Mouse (Mus musculus) heart, embryonic 16.5 days (tissue): ENCODE data around the gene Phf23. TPM values are rescaled to one million over a fixed set of nuclear protein-coding genes. Genes with fewer than 3 reads are reported as not detected.

Experiments used
- ATAC-seq: fragments of 200-750 bp; cut with Nextera tagmentation; replicated peaks from 2 replicates; pipeline ENCODE4 v1.8.0; 2017; ENCODE audit warnings: moderate number of reproducible peaks; ENCODE audit not compliant: insufficient read depth, low FRiP score; ENCODE audit errors: extremely low read depth
- H3K27ac ChIP-seq: fragments of 300-500 bp; sonication (generic); 2 replicates; pipeline ENCODE4 v1.5.1; 2014; ENCODE audit warnings: mild to moderate bottlenecking, low read length, control low read depth, moderate library complexity
- H3K27me3 ChIP-seq: fragments of 300-500 bp; sonication (generic); 2 replicates; pipeline ENCODE4 v1.6.1; 2014; ENCODE audit warnings: low read length, mixed read lengths; ENCODE audit not compliant: control insufficient read depth, insufficient read depth
- H3K36me3 ChIP-seq: fragments of 300-500 bp; sonication (generic); 2 replicates; pipeline ENCODE4 v1.6.1; 2014; ENCODE audit not compliant: control insufficient read depth, insufficient read depth
- H3K4me1 ChIP-seq: fragments of 300-500 bp; sonication (generic); 2 replicates; pipeline ENCODE4 v1.6.1; 2014; ENCODE audit warnings: low read length, mixed read lengths; ENCODE audit not compliant: control insufficient read depth, insufficient read depth
- H3K4me2 ChIP-seq: fragments of 300-500 bp; sonication (generic); 2 replicates; pipeline ENCODE4 v1.6.1; 2014; ENCODE audit warnings: low read depth, mild to moderate bottlenecking, control low read depth, low read length
- H3K4me3 ChIP-seq: fragments of 300-500 bp; sonication (generic); 2 replicates; pipeline ENCODE4 v1.5.1; 2014; ENCODE audit warnings: mild to moderate bottlenecking, control low read depth, low read length
- H3K9ac ChIP-seq: fragments of 300-500 bp; sonication (generic); 2 replicates; pipeline ENCODE4 v1.6.1; 2014; ENCODE audit warnings: low read length, control low read depth
- H3K9me3 ChIP-seq: fragments of 300-500 bp; sonication (generic); replicated peaks from 2 replicates; pipeline ENCODE4 v1.6.1; 2016; ENCODE audit warnings: low read length; ENCODE audit not compliant: control insufficient read depth
- WGBS: fragments of 180-500 bp; shearing (Covaris S2); extraction: QIAGEN DNeasy Blood & Tissue Kit; methylation state at CpG from one replicate; pipeline ENCODE4 v1.1.7; 2014; 5-methylcytosine and 5-hydroxymethylcytosine counted together
- polyA plus RNA-seq: library from polyadenylated mRNA; unstranded; fragments of >200 nt; fragmentation: Nextera tagmentation; extraction: Ambion mirVana; gene quantifications from 2 replicates; pipeline ENCODE4 v1.2.1, GENCODE M21; 2015

Phf23 gene
- polyA plus RNA-seq, 1 experiment from 2014 or later = 42.0 TPM

DNA sequence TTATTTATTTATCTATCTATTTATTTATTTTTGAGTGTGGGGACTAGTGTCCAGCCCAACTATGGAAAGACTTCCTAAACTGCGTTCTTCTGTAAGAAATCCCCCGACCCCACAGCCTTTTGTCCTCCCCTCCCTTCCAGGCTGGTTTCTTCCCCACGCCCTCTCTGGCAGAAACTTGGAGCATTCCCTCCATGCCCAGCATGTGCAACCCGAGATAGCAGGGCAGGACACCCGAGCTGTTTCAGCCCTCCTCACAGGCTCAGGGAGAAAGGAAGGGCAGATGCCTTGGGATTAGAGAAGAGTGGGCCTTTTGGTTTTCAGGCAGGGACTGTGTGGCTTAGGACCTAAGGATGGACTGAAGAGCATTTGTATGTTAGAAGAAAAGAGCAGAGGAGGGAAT lies 12.7 kb upstream of the Phf23 start:
- Histone ChIP-seq H3K4me3 (peak overlapping the region; percentile 98), H3K27ac (peak overlapping the region; percentile 100), H3K4me2 (peak overlapping the region; percentile 89), H3K27me3 (no peaks in the 10 kb centered on the region), H3K4me1 (peaks cover 28% of the 10 kb centered on the region), H3K9ac (peak overlapping the region; percentile 95), H3K9me3 (no peaks in the 10 kb centered on the region), H3K36me3 (peaks cover 37% of the 10 kb centered on the region)
- 13% methylated on average over 5 of the region's 5 CpGs for WGBS
- ATAC-seq = no peak

GRCm38 (mm10) chr11:69983377-69983776 lies 12.2 kb upstream of the Phf23 start:
- H3K27ac ChIP-seq = peak overlapping the region; percentile 100
- 81% methylated on average over 4 of the region's 4 CpGs for WGBS
- peak overlapping the region; percentile 98 for H3K4me3 ChIP-seq
- peak overlapping the region; percentile 95 for H3K9ac ChIP-seq
- H3K27me3 ChIP-seq = no peaks in the 10 kb centered on the region
- H3K9me3 ChIP-seq = no peaks in the 10 kb centered on the region
- H3K36me3 ChIP-seq = peaks cover 37% of the 10 kb centered on the region
- H3K4me1 ChIP-seq = peaks cover 28% of the 10 kb centered on the region
- H3K4me2 ChIP-seq = peak overlapping the region; percentile 89
- no peak for ATAC-seq

GRCm38 (mm10) chr11:69984431-69984830 lies 11.1 kb upstream of the Phf23 start:
- H3K4me1 ChIP-seq = peaks cover 25% of the 10 kb centered on the region
- 89% methylated on average over 8 of the region's 8 CpGs for WGBS
- H3K4me2 ChIP-seq = no peak overlapping the region
- H3K9ac ChIP-seq = no peak overlapping the region
- no peaks in the 10 kb centered on the region for H3K27me3 ChIP-seq
- H3K36me3 ChIP-seq = peaks cover 43% of the 10 kb centered on the region
- H3K9me3 ChIP-seq = no peaks in the 10 kb centered on the region
- no peak for ATAC-seq
- no peak overlapping the region for H3K4me3 ChIP-seq
- H3K27ac ChIP-seq = no peak overlapping the region

GRCm38 (mm10) chr11:69989949-69990348 lies 5.6 kb upstream of the Phf23 start:
- WGBS = 83% methylated on average over 8 of the region's 8 CpGs
- Histone ChIP-seq H3K27ac (peak overlapping the region; percentile 99), H3K4me2 (no peak overlapping the region)

DNA sequence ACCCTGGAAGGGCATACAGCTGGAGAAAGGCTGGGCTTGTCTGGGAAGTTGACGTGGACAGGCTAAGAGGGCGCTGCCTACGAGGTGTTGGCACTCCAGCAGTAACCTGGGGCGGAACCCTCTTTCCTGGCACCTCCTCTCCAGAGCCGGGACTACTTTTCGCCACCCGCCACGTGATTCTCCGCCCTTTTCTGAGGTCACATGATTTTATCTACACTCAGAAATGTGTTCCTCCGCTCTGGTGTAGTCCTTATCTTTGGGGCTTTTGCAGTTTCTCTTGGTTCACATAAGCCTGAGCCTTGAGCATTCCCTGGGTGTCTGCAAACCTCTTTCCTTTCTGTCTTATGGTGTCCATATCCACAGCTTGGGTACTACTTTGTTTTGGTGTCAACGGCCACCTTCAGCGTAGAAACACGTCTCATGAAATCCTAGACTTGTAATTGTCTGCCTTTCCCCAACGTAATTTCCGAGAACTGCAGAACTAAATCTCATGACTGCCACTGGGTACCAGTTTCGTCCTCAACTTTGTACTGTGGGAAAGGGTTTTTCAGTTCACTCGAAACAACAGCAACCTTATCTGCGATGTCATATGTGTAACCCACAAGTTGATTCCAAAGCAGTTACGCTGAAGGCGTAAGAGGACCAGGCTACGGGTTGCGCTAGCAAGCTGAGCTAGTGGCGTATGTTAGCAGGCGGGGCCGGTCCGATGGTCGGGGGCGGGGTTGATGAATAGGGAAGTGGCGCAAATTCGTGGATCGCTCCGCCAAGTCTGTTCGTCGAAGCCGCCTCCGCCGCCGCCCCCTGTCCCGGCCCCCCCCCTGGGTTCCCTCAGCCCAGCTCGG lies 4.5 kb upstream of the Phf23 start, which contains the start of gene Gabarap:
Gabarap (plus strand) TSS at position 294 of the 842 bp plus-strand sequence.
- H3K9me3 ChIP-seq = no peaks in the 10 kb centered on the region
- peak within 1 kb of the TSS; percentile 99 for H3K27ac ChIP-seq
- peaks cover 19% of the 10 kb centered on the region for H3K4me1 ChIP-seq
- peak within 1 kb of the TSS; percentile 96 for H3K9ac ChIP-seq
- H3K4me2 ChIP-seq = peak within 1 kb of the TSS; percentile 93
- H3K27me3 ChIP-seq = no peaks in the 10 kb centered on the region
- peak; percentile 70 for ATAC-seq
- WGBS = under 1% methylated on average over 40 of the region's 40 CpGs
- H3K4me3 ChIP-seq = peak within 1 kb of the TSS; percentile 96
- peaks cover 47% of the 10 kb centered on the region for H3K36me3 ChIP-seq

More at GRCm38 (mm10) chr11:69989949-69990348, 5.6 kb upstream of the Phf23 start:
- Histone ChIP-seq H3K9me3 (no peaks in the 10 kb centered on the region), H3K36me3 (peaks cover 53% of the 10 kb centered on the region), H3K27me3 (no peaks in the 10 kb centered on the region), H3K4me1 (peaks cover 17% of the 10 kb centered on the region), H3K9ac (no peak overlapping the region), H3K4me3 (no peak overlapping the region)
- no peak for ATAC-seq

DNA sequence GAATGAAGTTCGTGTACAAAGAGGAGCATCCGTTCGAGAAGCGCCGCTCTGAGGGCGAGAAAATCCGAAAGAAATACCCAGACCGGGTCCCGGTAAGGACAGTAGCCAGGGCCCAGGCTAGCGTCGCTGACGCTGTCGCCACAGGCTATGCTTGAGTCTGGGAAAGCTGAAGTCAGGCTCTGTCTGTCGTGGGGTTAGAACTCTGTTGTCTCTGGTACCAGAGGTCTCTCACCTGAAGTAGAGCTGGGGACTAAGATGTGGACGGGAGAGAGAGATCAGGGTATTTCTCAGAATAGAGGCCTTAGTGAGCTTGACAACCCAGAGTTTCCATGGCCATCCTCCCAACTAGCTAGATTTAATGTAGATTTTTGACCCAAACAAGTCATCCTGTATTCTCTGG lies 3.9 kb upstream of the Phf23 start:
- peak; percentile 6; the same call in 1 of the 2 replicates for ATAC-seq
- peak overlapping the region; percentile 93 for H3K4me2 ChIP-seq
- no peaks in the 10 kb centered on the region for H3K9me3 ChIP-seq
- 0% methylated on average over 15 of the region's 15 CpGs for WGBS
- peak overlapping the region; percentile 96 for H3K9ac ChIP-seq
- no peaks in the 10 kb centered on the region for H3K27me3 ChIP-seq
- peaks cover 43% of the 10 kb centered on the region for H3K36me3 ChIP-seq
- peaks cover 19% of the 10 kb centered on the region for H3K4me1 ChIP-seq
- H3K27ac ChIP-seq = peak overlapping the region; percentile 99
- H3K4me3 ChIP-seq = peak overlapping the region; percentile 96

GRCm38 (mm10) chr11:69992396-69992795 lies 3.2 kb upstream of the Phf23 start:
- Histone ChIP-seq H3K36me3 (peaks cover 37% of the 10 kb centered on the region), H3K4me1 (peaks cover 20% of the 10 kb centered on the region), H3K9ac (peak overlapping the region; percentile 96), H3K27ac (no peak overlapping the region), H3K4me2 (peak overlapping the region; percentile 93), H3K4me3 (peak overlapping the region; percentile 96), H3K9me3 (no peaks in the 10 kb centered on the region), H3K27me3 (no peaks in the 10 kb centered on the region)
- ATAC-seq = no peak
- 71% methylated on average over 10 of the region's 10 CpGs for WGBS

GRCm38 (mm10) chr11:69992932-69993331 lies 2.6 kb upstream of the Phf23 start:
- ATAC-seq = no peak
- no peak overlapping the region for H3K27ac ChIP-seq
- peak overlapping the region; percentile 96; the same call in 1 of the 2 replicates for H3K9ac ChIP-seq
- peak overlapping the region; percentile 93 for H3K4me2 ChIP-seq
- H3K4me3 ChIP-seq = no peak overlapping the region; the same call in 1 of the 2 replicates
- H3K36me3 ChIP-seq = peaks cover 34% of the 10 kb centered on the region
- no peaks in the 10 kb centered on the region for H3K27me3 ChIP-seq
- 79% methylated on average over 3 of the region's 3 CpGs for WGBS
- no peaks in the 10 kb centered on the region for H3K9me3 ChIP-seq
- peaks cover 25% of the 10 kb centered on the region for H3K4me1 ChIP-seq

DNA sequence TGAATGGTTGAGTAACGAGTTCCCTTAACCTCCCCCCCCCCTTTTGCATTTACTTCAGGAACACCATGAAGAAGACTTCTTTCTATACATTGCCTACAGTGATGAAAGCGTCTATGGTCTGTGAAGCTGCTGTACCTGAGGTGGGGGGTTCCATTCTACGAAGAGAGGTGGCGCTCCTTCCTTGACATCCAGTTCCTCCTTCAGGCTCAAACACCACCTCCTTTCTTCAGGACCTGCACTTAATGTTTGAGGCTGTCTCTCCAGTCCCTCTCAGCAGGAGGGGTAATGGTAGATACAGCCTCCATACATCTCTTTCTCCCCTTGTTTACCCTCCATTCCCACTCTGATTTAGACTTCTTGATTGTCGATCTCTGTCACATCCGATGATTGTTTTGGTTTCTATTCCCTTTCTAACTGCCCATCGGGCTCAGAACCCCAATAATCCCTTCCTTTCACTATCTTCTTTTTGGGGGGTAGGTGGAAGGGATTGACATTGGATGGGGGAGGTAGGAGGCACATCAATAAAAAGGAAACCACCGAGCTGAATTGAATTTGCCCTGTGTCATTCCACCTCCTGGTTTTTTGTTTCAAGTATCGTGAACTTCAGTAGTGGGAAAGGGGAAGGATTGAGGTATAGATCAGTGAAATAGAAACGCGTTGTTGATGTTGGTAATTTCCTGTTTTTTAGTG lies 1.0 kb upstream of the Phf23 start:
- H3K4me3 ChIP-seq = no peak overlapping the region
- ATAC-seq = no peak
- WGBS = 86% methylated on average over 11 of the region's 11 CpGs
- peak overlapping the region; percentile 58; the same call in 1 of the 2 replicates for H3K4me2 ChIP-seq
- peaks cover 22% of the 10 kb centered on the region for H3K4me1 ChIP-seq
- no peaks in the 10 kb centered on the region for H3K9me3 ChIP-seq
- H3K27me3 ChIP-seq = no peaks in the 10 kb centered on the region
- peaks cover 37% of the 10 kb centered on the region for H3K36me3 ChIP-seq
- no peak overlapping the region for H3K9ac ChIP-seq
- H3K27ac ChIP-seq = no peak overlapping the region
